Mouse (Mus musculus) liver, embryonic 14.5 days (tissue): ENCODE data around the gene Radil. TPM values are rescaled to one million over a fixed set of nuclear protein-coding genes. Genes with fewer than 3 reads are reported as not detected.

Source experiments
- ATAC-seq: fragments of 200-750 bp; cut with Nextera tagmentation; 2 replicates; pipeline ENCODE4 v1.8.0; 2017; ENCODE audit warnings: moderate number of reproducible peaks, mild to moderate bottlenecking, moderate library complexity; ENCODE audit not compliant: insufficient read depth
- DNase-seq, 3 experiments: peaks; one replicate each; pipeline ENCODE4 v3.0.0-alpha.2; 2012 to 2013; ENCODE audit warnings: low read depth in 3 of 3, low spot score in 3 of 3
- H3K27ac ChIP-seq: fragments of 300-500 bp; sonication (generic); 2 replicates; pipeline ENCODE4 v1.5.1; 2014; ENCODE audit warnings: moderate library complexity, mild to moderate bottlenecking, control low read depth, inconsistent platforms
- H3K27me3 ChIP-seq: fragments of 300-500 bp; sonication (generic); 2 replicates; pipeline ENCODE4 v1.6.1; 2014; ENCODE audit warnings: mild to moderate bottlenecking, low read length, moderate library complexity; ENCODE audit not compliant: control insufficient read depth, insufficient read depth
- H3K36me3 ChIP-seq: fragments of 300-500 bp; sonication (generic); replicated peaks from 2 replicates; pipeline ENCODE4 v1.6.1; 2014; ENCODE audit warnings: low read depth; ENCODE audit not compliant: control insufficient read depth, insufficient read depth
- H3K4me1 ChIP-seq, 2 experiments: fragments of 200-500 bp in 1 of 2; fragments of 300-500 bp in 1 of 2; sonication (generic) in 1 of 2; replicated peaks; 2 replicates each; pipeline ENCODE4 v1.6.1; 2012 to 2014; ENCODE audit warnings: antibody characterized with exemption in 1 of 2, inconsistent platforms in 1 of 2, low read length in 1 of 2; ENCODE audit not compliant: control insufficient read depth in 2 of 2, insufficient read depth in 2 of 2
- H3K4me2 ChIP-seq: fragments of 300-500 bp; sonication (generic); 2 replicates; pipeline ENCODE4 v1.6.1; 2014; ENCODE audit warnings: low read depth, mild to moderate bottlenecking, control low read depth, moderate library complexity
- H3K4me3 ChIP-seq, 2 experiments: fragments of 200-500 bp in 1 of 2; fragments of 300-500 bp in 1 of 2; sonication (generic) in 1 of 2; 2 replicates each; pipeline ENCODE4 v1.5.1; 2012 to 2014; ENCODE audit warnings: low read depth in 2 of 2, low read length in 2 of 2, mild to moderate bottlenecking in 2 of 2, control low read depth in 1 of 2, inconsistent platforms in 1 of 2, moderate library complexity in 1 of 2; ENCODE audit not compliant: insufficient read depth in 1 of 2
- H3K9ac ChIP-seq: fragments of 300-500 bp; sonication (generic); replicated peaks from 2 replicates; pipeline ENCODE4 v1.6.1; 2014; ENCODE audit warnings: mild to moderate bottlenecking, control low read depth, moderate library complexity
- H3K9me3 ChIP-seq: fragments of 300-500 bp; sonication (generic); 2 replicates; pipeline ENCODE4 v1.6.1; 2016; ENCODE audit warnings: low read length, mixed read lengths; ENCODE audit not compliant: control insufficient read depth
- CTCF ChIP-seq: IDR thresholded peaks from 2 replicates; pipeline ENCODE4 v1.5.1; 2016; ENCODE audit warnings: antibody characterized with exemption, low read depth, control low read depth
- EP300 ChIP-seq: IDR thresholded peaks from 2 replicates; pipeline ENCODE4 v1.6.1; 2016; ENCODE audit warnings: antibody characterized with exemption, low read depth
- WGBS: fragments of 180-500 bp; shearing (Covaris S2); extraction: QIAGEN DNeasy Blood & Tissue Kit; methylation state at CpG from one replicate; pipeline ENCODE4 v1.1.7; 2014; ENCODE audit not compliant: insufficient replicate concordance; 5-methylcytosine and 5-hydroxymethylcytosine counted together
- polyA plus RNA-seq, 2 experiments: library from polyadenylated mRNA; depleted of rRNA in 1 of 2; stranded (reverse) in 1 of 2; unstranded in 1 of 2; fragments of >200 nt; fragmentation: Nextera tagmentation in 1 of 2; extraction: Ambion mirVana in 1 of 2; gene quantifications; 2 replicates each; pipeline versions ENCODE4 v1.2.1 to v1.2.3; 2012 to 2014

Radil gene
- polyA plus RNA-seq, 2 experiments: 0.03 to 0.05 TPM

DNA sequence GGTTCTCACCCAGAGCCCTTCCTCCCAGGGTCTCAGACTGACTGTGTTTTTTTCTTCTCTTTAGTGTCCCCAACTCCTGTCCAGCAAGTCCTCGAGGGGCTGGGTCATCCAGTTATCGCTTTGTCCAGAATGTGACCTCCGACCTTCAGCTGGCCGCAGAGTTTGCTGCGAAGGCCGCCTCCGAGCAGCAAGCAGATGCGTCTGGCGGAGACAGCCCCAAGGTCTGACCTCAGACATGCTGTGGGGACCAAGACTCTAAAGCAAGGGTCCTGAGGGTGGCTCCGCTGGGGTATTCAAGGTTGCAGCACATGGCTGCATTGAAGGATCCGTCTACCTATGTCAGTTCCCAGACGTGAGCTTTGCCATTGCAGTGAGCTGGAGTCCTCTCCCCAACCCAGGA is 102.3 kb downstream of the Radil start:
- H3K4me1 ChIP-seq: peaks cover 13 to 16% of the 10 kb centered on the region in 2 experiments
- H3K4me2 ChIP-seq: no peak overlapping the region
- H3K36me3 ChIP-seq: peaks cover under 1% of the 10 kb centered on the region; the same call in 1 of the 2 replicates
- DNase-seq (no peak), ATAC-seq (no peak)
- H3K4me3 ChIP-seq: no peak overlapping the region
- no peaks in the 10 kb centered on the region for H3K9me3 ChIP-seq
- H3K27ac ChIP-seq: no peak overlapping the region
- H3K9ac ChIP-seq: no peak overlapping the region
- no peaks in the 10 kb centered on the region for H3K27me3 ChIP-seq
- TF ChIP-seq CTCF (no peak), EP300 (no peak)
- 80% methylated on average over 12 of the region's 12 CpGs for WGBS

DNA sequence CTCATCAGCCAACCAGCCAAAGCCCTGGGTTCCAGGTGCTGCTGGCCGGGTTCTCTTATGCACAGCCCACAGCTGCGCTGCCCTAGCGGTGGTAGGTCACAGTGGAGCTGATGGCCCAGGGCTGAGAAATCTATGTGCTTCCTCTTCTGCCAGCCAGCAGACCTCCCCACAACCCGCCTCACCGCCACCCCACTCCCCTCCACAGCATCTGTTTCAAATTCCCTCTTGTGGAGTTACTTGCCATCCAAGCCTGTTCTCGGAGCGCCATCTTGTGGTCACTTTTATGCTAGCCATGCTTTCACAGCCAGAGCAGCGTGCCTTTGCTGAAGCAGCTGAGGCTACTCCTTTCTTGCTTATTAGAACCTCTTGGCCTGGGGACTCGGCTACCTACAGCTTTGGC is 102.8 kb downstream of the Radil start:
- ATAC-seq (no peak), DNase-seq (peak; percentile 73 to 75 (median 74))
- Histone ChIP-seq H3K4me3 (no peak overlapping the region), H3K27me3 (no peaks in the 10 kb centered on the region), H3K9ac (no peak overlapping the region), H3K36me3 (no peaks in the 10 kb centered on the region; the same call in 1 of the 2 replicates), H3K9me3 (no peaks in the 10 kb centered on the region), H3K4me2 (no peak overlapping the region), H3K4me1 (peaks cover 13 to 16% of the 10 kb centered on the region in 2 experiments), H3K27ac (no peak overlapping the region)
- WGBS: 4% methylated on average over 9 of the region's 9 CpGs
- TF ChIP-seq EP300 (no peak), CTCF (peak; percentile 99)

DNA sequence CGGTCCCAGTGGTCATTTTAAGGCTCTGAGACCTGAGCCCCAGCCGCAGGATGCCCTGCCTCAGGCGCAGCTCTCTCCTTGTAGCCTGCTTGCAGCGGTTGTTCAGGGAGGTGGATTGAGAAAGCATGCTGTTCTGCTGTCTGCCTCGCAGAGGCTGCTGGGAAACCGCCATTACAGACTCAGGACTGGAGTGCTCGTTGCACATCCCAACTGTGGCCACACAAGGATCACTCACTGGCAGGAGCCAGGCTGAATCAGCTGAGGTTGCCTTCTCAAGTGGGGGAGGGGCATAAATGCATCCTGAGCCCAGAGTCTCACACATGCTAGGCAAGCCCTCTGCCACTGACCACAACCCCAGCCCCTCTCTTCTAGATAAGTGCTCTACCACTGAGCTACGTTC is 105.2 kb downstream of the Radil start:
- no peak for ATAC-seq
- no peak for DNase-seq
- H3K4me2 ChIP-seq: no peak overlapping the region
- no peak overlapping the region for H3K9ac ChIP-seq
- H3K4me3 ChIP-seq: no peak overlapping the region
- no peaks in the 10 kb centered on the region; the same call in 1 of the 2 replicates for H3K36me3 ChIP-seq
- 50% methylated on average over 8 of the region's 8 CpGs for WGBS
- H3K4me1 ChIP-seq: peaks cover 25 to 29% of the 10 kb centered on the region in 2 experiments
- TF ChIP-seq EP300 (no peak), CTCF (no peak)
- H3K9me3 ChIP-seq: no peaks in the 10 kb centered on the region
- H3K27ac ChIP-seq: peak overlapping the region; percentile 9; the same call in 1 of the 2 replicates
- no peaks in the 10 kb centered on the region for H3K27me3 ChIP-seq

DNA sequence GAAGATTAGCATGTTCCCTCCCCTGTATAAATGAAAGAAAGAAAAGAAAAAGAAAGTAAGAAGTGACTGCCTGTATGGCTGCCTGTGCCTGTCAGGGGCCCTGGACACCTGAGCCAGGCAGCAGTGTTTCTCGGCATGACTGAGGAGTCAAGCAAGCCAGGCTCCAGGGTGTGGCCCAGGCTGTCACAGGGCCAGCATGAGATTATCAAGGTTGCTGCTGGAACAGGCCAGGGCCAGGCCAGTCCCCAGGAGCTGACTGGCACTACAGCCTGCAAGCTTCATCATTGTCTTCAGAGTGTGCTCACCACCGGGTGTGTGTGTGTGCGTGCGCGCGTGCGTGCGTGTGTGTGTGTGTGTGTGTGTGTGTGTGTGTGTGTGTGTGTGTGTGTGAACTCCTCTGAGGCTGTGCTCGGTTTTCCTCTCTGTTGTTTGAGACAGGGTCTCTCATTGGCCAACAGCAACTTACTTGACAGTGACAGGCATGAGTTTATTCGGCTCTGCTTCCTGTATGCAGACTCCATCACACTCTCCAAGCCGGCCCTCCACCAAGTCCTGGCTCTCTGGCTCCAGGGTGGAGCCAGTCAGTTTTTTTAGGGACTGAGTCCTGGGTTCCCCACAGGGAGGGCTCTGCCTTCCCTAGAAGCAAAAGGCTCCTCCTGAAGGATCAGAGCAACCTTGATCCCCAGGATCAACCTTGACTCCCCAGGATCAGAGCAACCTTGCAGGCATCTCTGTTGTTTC is 105.9 kb downstream of the Radil start:
- H3K4me1 ChIP-seq: peaks cover 27 to 32% of the 10 kb centered on the region in 2 experiments
- peak; percentile 45 to 64 (median 59) for DNase-seq
- WGBS: 57% methylated on average over 11 of the region's 11 CpGs

DNA sequence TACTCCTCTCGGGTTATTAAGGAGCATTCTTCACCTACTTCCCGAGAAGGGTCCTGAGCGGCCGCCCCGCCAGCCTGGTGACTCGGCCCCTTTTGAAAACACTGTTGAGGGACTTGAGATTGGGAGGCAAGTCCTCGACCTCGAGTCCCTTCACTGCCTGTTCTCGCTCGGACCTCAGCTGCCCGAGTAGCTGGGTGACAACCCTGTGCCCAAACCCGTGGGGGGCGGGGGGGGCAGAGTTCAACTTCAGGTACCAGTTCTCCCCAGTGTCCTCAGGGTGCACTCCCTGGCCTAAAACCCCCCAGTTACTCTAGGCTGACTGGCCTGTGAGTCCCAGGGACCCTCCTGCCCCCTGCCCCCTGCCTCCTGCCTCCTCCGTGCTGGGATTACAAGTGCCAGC is 106.9 kb downstream of the Radil start:
- no peak overlapping the region for H3K4me3 ChIP-seq
- ATAC-seq (no peak), DNase-seq (no peak)
- no peak overlapping the region for H3K4me2 ChIP-seq
- H3K4me1 ChIP-seq: peaks cover 36 to 40% of the 10 kb centered on the region in 2 experiments
- no peaks in the 10 kb centered on the region for H3K9me3 ChIP-seq
- H3K27ac ChIP-seq: no peak overlapping the region
- 58% methylated on average over 14 of the region's 14 CpGs for WGBS
- TF ChIP-seq EP300: no peak
- no peak for TF ChIP-seq CTCF
- H3K9ac ChIP-seq: no peak overlapping the region
- H3K27me3 ChIP-seq: no peaks in the 10 kb centered on the region
- no peaks in the 10 kb centered on the region for H3K36me3 ChIP-seq

More for the DNA sequence above, 105.9 kb downstream of the Radil start:
- H3K9ac ChIP-seq: peak overlapping the region; percentile 10; the same call in 1 of the 2 replicates
- H3K27me3 ChIP-seq: no peaks in the 10 kb centered on the region
- H3K4me3 ChIP-seq: no peak overlapping the region
- 0 out of 2 replicates have a peak, but pooled peaks have one; percentile 1 for TF ChIP-seq CTCF
- TF ChIP-seq EP300: no peak
- peak overlapping the region; percentile 21 for H3K27ac ChIP-seq
- ATAC-seq: peak; percentile 68
- H3K4me2 ChIP-seq: peak overlapping the region; percentile 40
- H3K36me3 ChIP-seq: no peaks in the 10 kb centered on the region
- H3K9me3 ChIP-seq: no peaks in the 10 kb centered on the region
